Mouse (Mus musculus): Measurements from ENCODE around the gene Lpcat3.
"Not testable (repeated sequence)": the region's sequence is repeated elsewhere in the genome, so short reads cannot be mapped to it uniquely, and the experiment has no call there.

Lpcat3 gene

GRCm38 (mm10) chr6:124662477-124663423 lies at the start of gene Lpcat3:
TSS of gene Lpcat3 (plus strand) at chr6:124663027.
- DNase-seq (ENCODE audit: low spot score in 2 of 2), result peak; percentile 97 to 99

- no peak for DNase-seq (ENCODE audit: low spot score in 2 of 2)
Measured at GRCm38 (mm10) chr6:124625612-124626011, 37.2 kb upstream of the Lpcat3 start.

- DNase-seq (ENCODE audit: low spot score in 2 of 2), result not testable (repeated sequence)
Measured at GRCm38 (mm10) chr6:124626184-124626583, 36.6 kb upstream of the Lpcat3 start.

- no peak for DNase-seq (ENCODE audit: low spot score in 2 of 2)
Measured at GRCm38 (mm10) chr6:124630763-124631162, 32.1 kb upstream of the Lpcat3 start.

- DNase-seq (ENCODE audit: low spot score in 2 of 2), result not testable (repeated sequence)
Measured at GRCm38 (mm10) chr6:124635985-124636384, 26.8 kb upstream of the Lpcat3 start, which contains the start of gene C1s2. TSS of gene C1s2 (minus strand) at chr6:124636085.

- DNase-seq (ENCODE audit: low spot score in 2 of 2), result not testable (repeated sequence)
Measured at GRCm38 (mm10) chr6:124636858-124637460, 25.9 kb upstream of the Lpcat3 start.

- DNase-seq (ENCODE audit: low spot score in 2 of 2), result peak in 1 of 2 experiments; percentile 12
Measured at GRCm38 (mm10) chr6:124640041-124640440, 22.8 kb upstream of the Lpcat3 start.

GRCm38 (mm10) chr6:124640997-124641396 lies 21.8 kb upstream of the Lpcat3 start:
- DNase-seq (ENCODE audit: low spot score in 2 of 2), result peak in 1 of 2 experiments; percentile 32

GRCm38 (mm10) chr6:124646394-124646793 lies 16.4 kb upstream of the Lpcat3 start:
- DNase-seq (ENCODE audit: low spot score in 2 of 2), result no peak

- no peak for DNase-seq (ENCODE audit: low spot score in 2 of 2)
Measured at GRCm38 (mm10) chr6:124655893-124656292, 6.9 kb upstream of the Lpcat3 start.

GRCm38 (mm10) chr6:124658067-124658466 lies 4.8 kb upstream of the Lpcat3 start:
- no peak for DNase-seq (ENCODE audit: low spot score in 2 of 2)

- DNase-seq (ENCODE audit: low spot score in 2 of 2), result no peak
Measured at GRCm38 (mm10) chr6:124661156-124661806, 1.5 kb upstream of the Lpcat3 start.

GRCm38 (mm10) chr6:124661995-124662394 lies 832 bp upstream of the Lpcat3 start:
- no peak for DNase-seq (ENCODE audit: low spot score in 2 of 2)

GRCm38 (mm10) chr6:124663424-124663795 lies 583 bp downstream of the Lpcat3 start:
- no peak for DNase-seq (ENCODE audit: low spot score in 2 of 2)

GRCm38 (mm10) chr6:124664256-124664655 lies 1.4 kb downstream of the Lpcat3 start:
- DNase-seq (ENCODE audit: low spot score in 2 of 2), result no peak

GRCm38 (mm10) chr6:124665011-124665410 lies 2.2 kb downstream of the Lpcat3 start:
- DNase-seq (ENCODE audit: low spot score in 2 of 2), result no peak

GRCm38 (mm10) chr6:124669234-124669859 lies 6.5 kb downstream of the Lpcat3 start:
- DNase-seq (ENCODE audit: low spot score in 2 of 2), result no peak

- no peak for DNase-seq (ENCODE audit: low spot score in 2 of 2)
Measured at GRCm38 (mm10) chr6:124670281-124670900, 7.6 kb downstream of the Lpcat3 start.

- DNase-seq (ENCODE audit: low spot score in 2 of 2), result no peak
Measured at GRCm38 (mm10) chr6:124672100-124672499, 9.3 kb downstream of the Lpcat3 start.

GRCm38 (mm10) chr6:124673619-124674018 lies 10.8 kb downstream of the Lpcat3 start:
- DNase-seq (ENCODE audit: low spot score in 2 of 2), result peak; percentile 28 to 45

GRCm38 (mm10) chr6:124674591-124674990 lies 11.8 kb downstream of the Lpcat3 start:
- DNase-seq (ENCODE audit: low spot score in 2 of 2), result no peak

Measured in frontal cortex, postnatal 14 days (tissue).